Mouse (Mus musculus): ENCODE measurements around the gene Bcl2l15.

DNA sequence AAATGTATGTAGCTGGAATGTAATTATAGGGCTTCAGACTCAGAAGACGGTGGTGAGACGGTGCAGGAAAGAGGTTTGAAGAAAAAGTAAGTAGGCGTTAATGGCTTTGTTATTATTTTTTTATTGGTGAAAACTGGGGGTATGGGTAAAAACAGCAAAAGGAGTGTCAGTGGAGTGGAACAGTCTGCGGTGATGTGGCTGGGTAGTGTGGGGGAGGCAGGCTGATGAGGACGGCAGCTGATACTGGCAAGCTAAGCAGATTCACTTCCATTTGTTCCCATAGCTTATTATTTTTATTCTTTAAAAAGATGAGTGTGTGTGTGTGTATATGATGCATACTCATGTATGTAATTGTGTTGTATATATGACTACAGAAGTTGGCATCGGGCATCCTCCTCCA, 19.1 kb downstream of the Bcl2l15 start:
- TF ChIP-seq POLR2A (IDR thresholded peaks at IDR 0.05; ENCODE audit: insufficient read length, low read depth), result no peak
- no peak for TF ChIP-seq MAX (IDR thresholded peaks at IDR 0.05; ENCODE audit: low read depth)
- TF ChIP-seq CEBPB (IDR thresholded peaks at IDR 0.05; ENCODE audit: insufficient read depth, poor library complexity, severe bottlenecking), result no peak
- no peak for TF ChIP-seq E2F4 (IDR thresholded peaks at IDR 0.05; ENCODE audit: insufficient read depth)
- TF ChIP-seq MYOG (IDR thresholded peaks at IDR 0.05; ENCODE audit: control insufficient read depth in 1 of 3, insufficient read depth in 1 of 3, insufficient read length in 2 of 3, low read depth in 2 of 3), result no peak
